Mouse (Mus musculus) spleen, embryonic (tissue): Measurements from ENCODE around the gene AL732309.1.

Source experiments
- CTCF ChIA-PET: fragments of 350-600 bp; sonication (Branson Sonifier 250); formaldehyde crosslinking; loops from one replicate; lab custom pipeline; 2022; lab: Charles Lee

The AL732309.1 gene

GRCm38 (mm10) chr2:25223681-25224491, 22.8 kb downstream of the AL732309.1 start:
- CTCF ChIA-PET: interaction anchor here (1.1 to 1.2 kb wide), 2 partner anchors 12 to 43 kb away, joined by 3 read pairs; partner anchors contain the start of genes Nelfb and Nrarp

GRCm38 (mm10) chr2:25221331-25221772, 25.3 kb downstream of the AL732309.1 start:
- CTCF ChIA-PET: interaction anchor here (1.3 kb wide), 1 partner anchor 31 kb away, joined by 4 read pairs; no protein-coding TSS in a partner anchor

GRCm38 (mm10) chr2:25218445-25218844, 28.2 kb downstream of the AL732309.1 start, which contains the start of gene Fam166a:
Fam166a (plus strand) TSS chr2:25218745.
- CTCF ChIA-PET: interaction anchor here (1.0 kb wide), 1 partner anchor 8 kb away, joined by 3 read pairs; no protein-coding TSS in a partner anchor

GRCm38 (mm10) chr2:25217666-25218065, 29.0 kb downstream of the AL732309.1 start:
- CTCF ChIA-PET: no interaction called here

GRCm38 (mm10) chr2:25214444-25214843, 32.2 kb downstream of the AL732309.1 start, which contains the start of gene Stpg3:
Stpg3 (minus strand) TSS chr2:25214637.
- CTCF ChIA-PET: no interaction called here

- CTCF ChIA-PET: no interaction called here
These were observed 33.3 kb downstream of the AL732309.1 start for GRCm38 (mm10) chr2:25213266-25213865.

GRCm38 (mm10) chr2:25211121-25211670, 35.5 kb downstream of the AL732309.1 start, which contains the start of gene Nelfb:
Nelfb (minus strand) TSS chr2:25211489.
- CTCF ChIA-PET: interaction anchor here (0.6 to 1.0 kb wide), 2 partner anchors 8 to 12 kb away, joined by 3 read pairs; partner anchors contain the start of gene Fam166a

- CTCF ChIA-PET: interaction anchor here (0.6 to 0.9 kb wide), 2 partner anchors 8 to 13 kb away, joined by 3 to 4 read pairs; partner anchors contain the start of gene Fam166a
These were observed 36.0 kb downstream of the AL732309.1 start for GRCm38 (mm10) chr2:25210686-25211085.

GRCm38 (mm10) chr2:25207593-25207992, 39.1 kb downstream of the AL732309.1 start:
- CTCF ChIA-PET: no interaction called here

- CTCF ChIA-PET: no interaction called here
These were observed 42.9 kb downstream of the AL732309.1 start for GRCm38 (mm10) chr2:25203631-25204214.

GRCm38 (mm10) chr2:25200631-25201030, 46.0 kb downstream of the AL732309.1 start:
- CTCF ChIA-PET: interaction anchor here (0.5 kb wide), 1 partner anchor 8 kb away, joined by 4 read pairs; no protein-coding TSS in a partner anchor

- CTCF ChIA-PET: interaction anchor here (0.6 kb wide), 1 partner anchor 59 kb away, joined by 3 read pairs; no protein-coding TSS in a partner anchor
These were observed 48.7 kb downstream of the AL732309.1 start for GRCm38 (mm10) chr2:25197946-25198345.

- CTCF ChIA-PET: interaction anchor here (0.5 to 1.3 kb wide), 4 partner anchors 13 to 64 kb away, joined by 3 to 11 read pairs (median 4); no protein-coding TSS in a partner anchor
These were observed 49.5 kb downstream of the AL732309.1 start for GRCm38 (mm10) chr2:25197191-25197590.

- CTCF ChIA-PET: interaction anchor here (0.5 to 1.3 kb wide), 3 partner anchors 32 to 65 kb away, joined by 4 to 11 read pairs (median 5); no protein-coding TSS in a partner anchor
These were observed 50.3 kb downstream of the AL732309.1 start, which contains the start of gene Tor4a for GRCm38 (mm10) chr2:25196172-25196954. Tor4a (minus strand) TSS chr2:25196886.

- CTCF ChIA-PET: interaction anchor here (1.1 to 1.3 kb wide), 2 partner anchors 33 to 66 kb away, joined by 4 to 5 read pairs; no protein-coding TSS in a partner anchor
These were observed 51.2 kb downstream of the AL732309.1 start for GRCm38 (mm10) chr2:25195211-25196156.
